Mouse (Mus musculus) liver, adult 2 months (tissue): Measurements from ENCODE around the gene Ehd1.

Source experiments
- CTCF ChIP-seq: fragments of 200-500 bp; IDR thresholded peaks from 2 replicates; pipeline ENCODE4 v1.5.1; 2011; ENCODE audit warnings: low read depth, low read length, control low read depth
- POLR2A ChIP-seq: fragments of 200-500 bp; IDR thresholded peaks from 2 replicates; pipeline ENCODE4 v1.6.1; 2011; ENCODE audit warnings: low read length, control low read depth; ENCODE audit not compliant: insufficient read depth; ENCODE audit errors: extremely low read depth

DNA sequence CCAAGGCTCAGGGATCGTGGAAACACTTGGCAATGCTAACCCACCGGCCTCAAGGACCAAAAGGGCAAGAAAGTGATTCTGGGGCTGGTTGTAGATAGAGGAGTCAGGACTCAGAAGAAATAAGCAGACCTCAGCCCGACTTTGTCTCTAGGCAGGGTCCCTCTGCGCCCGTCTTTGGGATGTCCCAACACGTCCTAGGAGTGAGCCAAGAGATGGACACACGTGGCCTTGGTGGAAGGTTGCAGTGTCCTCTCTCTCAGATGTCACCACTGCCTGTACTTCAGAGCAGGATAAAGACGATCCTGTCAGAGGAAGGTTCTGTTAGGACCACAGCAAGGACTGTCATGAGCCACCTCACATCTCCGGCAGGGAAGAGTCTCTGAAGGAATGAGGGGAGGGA, 5.9 kb upstream of the Ehd1 start:
- no peak for TF ChIP-seq CTCF
- no peak for TF ChIP-seq POLR2A
